Mouse (Mus musculus): ENCODE measurements around the gene Grasp.

DNA sequence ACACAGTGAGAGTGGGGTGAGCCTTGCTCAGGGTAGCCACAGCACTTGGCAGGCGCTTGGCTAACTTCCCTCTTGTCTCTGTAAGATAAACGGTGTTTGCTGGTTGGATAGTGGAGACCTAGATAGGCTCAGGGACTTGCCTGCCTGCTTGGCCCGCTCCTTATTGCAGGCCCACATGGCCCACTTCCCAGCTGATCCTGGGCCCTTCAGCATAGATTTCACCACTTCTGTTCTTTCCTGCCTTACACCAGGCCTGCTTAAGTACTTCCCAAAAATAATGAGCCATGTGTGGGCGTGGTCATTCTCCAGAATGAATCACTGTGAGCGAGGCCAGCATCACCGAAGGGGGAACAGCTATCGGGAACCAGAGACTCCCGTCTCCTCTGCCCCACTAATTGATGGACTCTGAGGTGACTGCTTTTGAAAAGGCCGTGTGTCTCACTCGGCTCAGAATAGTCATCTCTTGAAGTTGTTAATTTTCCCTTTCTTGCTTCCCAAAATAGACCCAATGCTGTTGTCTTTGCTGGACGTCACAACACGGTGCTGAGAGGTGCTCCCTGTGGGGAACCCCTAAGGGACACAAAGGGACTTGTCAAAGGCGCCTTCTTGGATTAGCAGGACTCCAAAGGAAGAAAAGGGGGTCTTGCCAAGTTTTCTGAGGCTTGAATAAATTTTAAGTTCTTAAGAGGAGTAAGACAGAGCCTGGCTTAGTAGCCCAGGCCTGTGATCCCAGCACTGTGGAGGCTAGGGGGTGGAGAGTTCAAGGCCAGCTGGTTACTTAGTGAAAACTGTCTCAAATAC lies 32.3 kb upstream of the Grasp start:
- TF ChIP-seq CTCF (IDR thresholded peaks at IDR 0.05; ENCODE audit: low read depth, low read length) = no peak
- TF ChIP-seq TAL1 (conservative IDR thresholded peaks at IDR 0.05; ENCODE audit: low read depth, low read length) = no peak
- no peak for TF ChIP-seq GATA1 (IDR thresholded peaks at IDR 0.05; ENCODE audit: borderline replicate concordance, low read length)
